Mouse (Mus musculus): ENCODE results near the gene Disp1.

DNA sequence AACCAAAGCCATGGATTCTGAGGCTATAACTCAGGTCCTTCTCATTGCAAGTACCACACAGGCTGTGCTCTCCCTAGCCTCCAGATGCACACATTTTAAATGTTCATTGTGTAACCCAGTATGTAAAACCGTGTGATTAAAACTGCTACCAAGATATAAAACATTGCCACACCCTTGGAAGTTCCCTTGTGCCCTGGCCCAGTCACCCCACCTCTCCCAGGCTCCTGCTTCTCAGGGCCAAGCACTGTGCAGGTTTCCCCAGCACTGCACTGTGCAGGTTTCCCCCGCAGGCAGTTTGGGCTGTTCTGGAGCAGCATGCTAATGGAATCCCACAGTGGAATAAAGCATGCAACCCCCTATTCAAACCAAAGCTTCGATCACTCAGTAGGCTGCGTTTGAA lies 29.3 kb upstream of the Disp1 start:
- TF ChIP-seq USF1 (IDR thresholded peaks at IDR 0.05; ENCODE audit: low read depth, low read length), result no peak
- TF ChIP-seq ETS1 (conservative IDR thresholded peaks at IDR 0.05; ENCODE audit: low read depth, low read length), result no peak
- no peak for TF ChIP-seq POLR2A (IDR thresholded peaks at IDR 0.05; ENCODE audit: low read depth, low read length)
- no peak for TF ChIP-seq E2F4 (IDR thresholded peaks at IDR 0.05; ENCODE audit: insufficient replicate concordance, low read depth, low read length)
- no peak for TF ChIP-seq EP300 (IDR thresholded peaks at IDR 0.05; ENCODE audit: low read length)
- TF ChIP-seq MAX (IDR thresholded peaks at IDR 0.05; ENCODE audit: low read length), result no peak
- TF ChIP-seq MAZ (IDR thresholded peaks at IDR 0.05; ENCODE audit: low read depth, low read length), result no peak
- no peak for TF ChIP-seq CTCF (conservative IDR thresholded peaks at IDR 0.05 in 1 of 2, IDR thresholded peaks at IDR 0.05 in 1 of 2; ENCODE audit: low read depth in 2 of 2, low read length in 2 of 2)
